Mouse (Mus musculus): ENCODE results near the gene Bhlhe40. TPM values are rescaled to one million over a fixed set of nuclear protein-coding genes. Genes with fewer than 3 reads are reported as not detected.

Bhlhe40 gene
- 42.4 TPM for polyA plus RNA-seq (2017; shearing (Covaris generic))

DNA sequence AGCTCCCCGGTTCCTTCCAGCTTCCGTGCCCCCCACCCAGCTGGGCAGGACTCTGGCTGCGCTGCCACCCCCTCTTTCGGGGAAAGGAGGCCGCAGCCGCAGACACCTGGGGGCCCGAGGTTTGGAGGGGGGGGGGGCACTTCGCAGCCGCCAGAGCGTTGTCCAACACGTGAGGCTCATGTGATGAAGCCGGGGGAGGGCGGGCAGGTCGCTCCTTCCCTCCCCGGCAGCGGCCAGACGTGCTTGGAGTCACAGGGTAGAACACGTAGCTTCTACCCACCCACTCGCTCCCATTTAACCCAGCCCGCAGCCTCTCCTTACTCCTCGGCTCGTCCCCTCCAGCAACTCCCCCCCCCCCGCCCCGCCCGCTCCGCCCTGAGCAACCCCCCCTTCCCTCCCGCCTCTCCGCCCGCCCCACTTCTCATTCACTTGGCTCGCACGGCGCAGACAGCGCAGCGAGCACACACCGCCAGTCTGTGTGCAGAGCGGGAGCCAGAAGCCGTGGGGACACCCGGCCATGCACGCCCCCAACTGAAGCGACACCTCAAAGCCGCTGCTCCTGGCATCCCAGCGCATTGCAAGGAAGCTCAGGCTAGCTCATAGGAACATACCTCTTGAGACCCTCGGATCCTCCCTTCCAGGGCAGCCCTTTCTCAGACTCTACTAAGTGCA is at the start of gene Bhlhe40:
Gene Bhlhe40, plus strand, starts transcription at position 424 of the 672 bp plus-strand sequence.

Other genes starting within 250 kb of the Bhlhe40 start
- gene Arl8b, start 122.5 kb downstream of the Bhlhe40 start, polyA plus RNA-seq (2017; shearing (Covaris generic)) = 38.8 TPM
- 42.5 TPM for gene Edem1, start 168.0 kb downstream of the Bhlhe40 start, polyA plus RNA-seq (2017; shearing (Covaris generic))

Data from activated CD4-positive, CD25-positive, alpha-beta regulatory T cell, adult 9 weeks (primary cell).